Mouse (Mus musculus): ENCODE measurements around the gene Katnbl1. TPM values are rescaled to one million over a fixed set of nuclear protein-coding genes. Genes with fewer than 3 reads are reported as not detected.
"Not testable (repeated sequence)": the region's sequence is repeated elsewhere in the genome, so short reads cannot be mapped to it uniquely, and the experiment has no call there.

Gene Katnbl1
- total RNA-seq, 1 experiment from 2014 or later, result 12.3 TPM

GRCm38 (mm10) chr2:112392689-112393088 lies 13.7 kb downstream of the Katnbl1 start:
- DNase-seq, result no peak

GRCm38 (mm10) chr2:112393958-112394357 lies 14.9 kb downstream of the Katnbl1 start:
- no peak for DNase-seq

GRCm38 (mm10) chr2:112396649-112397048 lies 17.6 kb downstream of the Katnbl1 start:
- no peak for DNase-seq

DNA sequence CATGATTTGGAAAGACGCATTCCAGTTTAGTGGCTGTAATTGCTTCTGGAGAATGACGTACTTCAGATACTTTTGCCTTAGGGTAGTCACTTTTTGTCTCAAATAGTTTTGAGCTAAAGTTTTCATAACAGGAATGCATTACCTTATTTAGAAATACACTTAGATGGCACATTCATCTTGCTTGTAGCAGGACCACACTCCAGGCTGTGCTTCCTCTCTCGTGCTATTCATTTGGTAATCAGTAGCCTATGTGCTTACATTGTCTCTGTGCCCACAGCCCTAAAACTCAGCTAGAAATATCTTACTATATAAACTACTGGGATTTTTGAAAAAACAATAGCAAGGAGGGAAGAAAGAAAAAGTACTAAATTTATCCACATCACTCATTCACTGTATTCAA lies 28.0 kb downstream of the Katnbl1 start:
- no peak for DNase-seq

DNA sequence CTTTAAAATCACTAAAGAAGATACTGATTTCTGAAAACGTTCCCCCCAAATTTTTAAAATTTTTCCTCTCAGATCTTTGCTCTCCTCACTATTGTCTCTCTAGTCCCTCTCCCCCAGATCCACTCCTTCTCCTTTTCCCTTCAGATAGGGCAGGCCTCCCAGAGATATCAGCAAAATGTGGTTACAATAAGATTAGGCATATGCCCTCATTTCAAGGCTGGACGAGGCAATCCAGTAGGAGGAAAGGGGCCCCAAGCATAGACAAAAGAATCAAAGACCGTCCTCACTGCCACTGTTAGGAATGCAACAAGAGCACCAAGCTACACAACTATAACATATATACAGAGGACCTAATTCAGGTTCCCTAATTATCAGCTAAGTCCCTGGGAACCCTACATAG lies 46.3 kb downstream of the Katnbl1 start:
- DNase-seq, result no peak

DNA sequence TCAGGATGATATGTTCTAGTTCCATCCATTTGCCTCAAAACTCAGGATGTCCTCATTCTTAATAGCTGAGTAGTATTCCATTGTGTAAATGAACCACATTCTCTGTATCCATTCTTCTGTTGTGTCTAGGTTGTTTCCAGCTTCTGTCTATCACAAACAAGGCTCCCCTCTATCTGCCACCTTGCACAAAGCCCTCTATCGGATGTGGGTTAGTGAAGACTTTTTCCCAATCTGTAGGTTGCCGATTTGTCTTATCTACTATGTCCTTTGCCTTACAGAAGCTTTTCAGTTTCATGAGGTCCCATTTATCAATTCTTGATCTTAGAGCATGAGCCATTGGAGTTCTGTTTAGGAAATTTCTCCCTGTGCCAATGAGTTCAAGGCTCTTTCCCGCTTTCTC lies 49.5 kb downstream of the Katnbl1 start:
- not testable (repeated sequence) for DNase-seq

GRCm38 (mm10) chr2:112429665-112430064 lies 50.7 kb downstream of the Katnbl1 start:
- no peak for DNase-seq

DNA sequence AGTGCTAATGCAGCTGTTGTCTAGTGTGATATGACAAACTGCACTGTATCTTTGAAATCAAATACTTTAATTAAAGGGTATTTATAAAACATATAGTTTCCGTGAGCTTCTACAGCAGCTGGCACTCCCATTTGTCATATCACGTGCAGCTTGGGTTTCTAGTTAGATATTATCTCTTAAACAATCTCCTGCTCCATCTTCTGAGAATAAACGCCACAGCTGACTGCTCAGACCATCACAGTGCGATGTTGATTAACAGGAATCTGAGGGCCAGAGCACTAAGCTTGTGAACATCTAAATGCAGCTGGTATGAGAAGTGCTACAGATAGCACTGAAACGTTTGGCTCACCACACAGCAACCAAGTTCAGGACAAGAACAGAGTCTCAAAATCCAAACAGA lies 51.4 kb downstream of the Katnbl1 start:
- no peak for DNase-seq

DNA sequence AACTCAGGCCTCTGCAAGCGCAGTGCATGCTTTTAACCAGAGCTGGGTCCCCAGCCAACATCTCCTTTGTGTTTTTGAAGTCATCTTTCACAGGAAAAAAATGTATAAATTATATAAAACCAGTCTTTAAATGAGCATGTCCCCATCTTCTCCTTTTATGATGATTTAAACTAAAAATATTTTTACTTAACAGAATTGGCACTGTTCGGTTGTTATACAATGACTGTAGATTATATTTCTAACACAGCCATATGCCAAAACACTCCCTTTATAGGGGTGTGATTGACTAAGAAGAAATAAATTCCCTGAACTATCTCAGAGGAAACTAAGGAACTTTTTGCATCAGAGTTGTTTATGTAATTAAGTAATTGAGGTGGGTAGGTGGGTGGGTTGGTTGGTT lies 53.5 kb downstream of the Katnbl1 start:
- no peak for DNase-seq

GRCm38 (mm10) chr2:112433359-112433758 lies 54.3 kb downstream of the Katnbl1 start:
- DNase-seq, result no peak

DNA sequence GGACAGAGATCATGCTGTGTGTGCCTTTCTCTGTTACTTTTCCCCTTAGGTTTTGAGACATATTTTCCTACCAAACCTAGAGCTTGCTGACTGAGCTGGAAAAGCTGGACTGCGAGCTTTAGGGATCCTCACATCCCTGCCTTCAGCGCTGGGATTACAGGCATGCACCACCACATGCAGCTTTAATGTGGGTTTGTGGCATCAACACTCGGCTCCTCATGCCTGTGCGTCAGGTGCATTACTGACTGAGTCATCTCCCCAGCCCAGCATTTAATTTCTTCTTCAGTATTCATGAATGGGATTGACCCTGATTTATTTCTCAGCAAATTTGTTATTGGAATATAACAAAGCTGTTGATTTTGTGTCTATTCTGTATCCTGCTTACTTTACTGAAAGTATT lies 57.3 kb downstream of the Katnbl1 start:
- no peak for DNase-seq

DNA sequence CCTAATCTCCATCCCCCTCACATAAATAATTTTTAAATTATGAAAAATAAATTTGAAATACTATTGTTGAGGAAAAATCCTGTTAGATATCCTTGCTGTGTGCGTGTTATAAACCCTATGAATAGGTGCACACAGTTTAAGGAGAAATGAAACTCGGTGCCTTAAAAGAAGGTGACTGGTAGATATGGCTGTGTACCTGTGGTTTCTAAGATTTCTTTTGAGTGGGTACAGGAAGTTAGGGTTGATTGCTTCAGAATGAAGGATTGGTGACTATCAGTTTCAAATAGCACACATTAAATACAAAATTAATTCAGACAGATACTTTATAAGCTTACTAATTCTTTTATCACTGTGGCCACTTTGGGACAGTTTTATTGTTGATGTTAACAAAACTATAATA lies 58.6 kb downstream of the Katnbl1 start:
- no peak for DNase-seq

DNA sequence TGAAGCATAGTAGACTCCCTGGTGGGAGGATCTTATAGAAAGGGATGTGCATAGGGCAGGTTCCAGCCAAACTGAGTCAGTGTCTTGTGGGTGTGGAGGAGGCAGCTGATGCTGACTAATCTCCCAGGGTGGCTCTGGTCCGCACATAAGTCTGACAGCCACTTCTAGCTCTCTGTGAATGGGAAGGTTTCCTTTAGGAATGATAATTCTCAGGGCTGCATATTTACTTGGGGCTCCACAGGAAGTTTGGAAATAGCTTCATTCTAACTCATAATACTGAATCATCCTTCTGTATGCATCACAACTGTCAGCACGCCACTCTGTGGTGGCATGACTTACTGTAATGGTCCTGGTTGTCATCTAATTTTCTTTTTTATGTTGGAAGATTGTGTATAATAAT lies 64.5 kb downstream of the Katnbl1 start:
- no peak for DNase-seq

DNA sequence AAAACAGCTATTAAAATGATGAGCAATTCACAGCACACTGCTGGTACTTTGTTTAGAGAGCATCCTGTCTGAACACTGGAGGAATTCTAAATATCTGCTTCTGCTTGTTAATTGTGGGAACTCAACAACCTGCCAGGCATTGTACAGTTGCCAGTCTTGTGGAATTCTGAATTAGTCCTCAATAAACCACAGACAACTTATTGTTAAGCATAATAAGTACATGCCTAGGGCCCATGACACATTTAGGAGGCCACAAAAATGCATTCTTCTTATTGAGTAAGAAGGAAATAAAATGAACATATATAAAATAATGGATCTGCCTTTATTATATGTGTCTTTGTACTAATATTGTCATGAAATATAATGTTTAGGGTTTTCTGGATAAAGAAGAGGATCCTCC lies 66.5 kb downstream of the Katnbl1 start:
- no peak for DNase-seq

- DNase-seq, result not testable (repeated sequence)
Measured at GRCm38 (mm10) chr2:112448046-112448445, 69.0 kb downstream of the Katnbl1 start.

DNA sequence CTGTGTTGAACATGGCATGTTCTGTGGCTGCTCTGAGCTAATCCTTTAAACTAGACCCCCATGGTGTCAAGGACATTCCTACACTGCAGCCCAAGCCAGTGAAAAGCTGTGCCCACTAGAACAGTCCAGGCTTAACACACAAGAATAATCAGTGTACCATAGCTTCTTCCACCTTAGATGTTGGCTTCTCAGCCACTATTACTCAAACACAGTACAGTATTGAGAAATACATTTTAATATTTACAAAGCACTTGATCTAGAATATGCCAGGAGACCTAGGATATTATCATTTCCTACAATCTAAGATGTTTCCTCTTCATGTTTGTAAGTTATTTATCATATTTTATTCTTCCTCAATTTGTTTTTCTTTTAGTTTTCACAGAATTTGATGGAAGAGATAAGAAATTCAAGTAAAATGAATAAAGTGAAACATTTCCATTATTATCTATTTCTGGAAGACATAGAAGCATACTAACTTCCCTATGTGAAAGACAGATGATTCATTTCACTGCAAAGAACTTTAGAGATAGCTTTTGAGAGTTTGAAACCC lies 69.6 kb downstream of the Katnbl1 start:
- DNase-seq, result no peak

DNA sequence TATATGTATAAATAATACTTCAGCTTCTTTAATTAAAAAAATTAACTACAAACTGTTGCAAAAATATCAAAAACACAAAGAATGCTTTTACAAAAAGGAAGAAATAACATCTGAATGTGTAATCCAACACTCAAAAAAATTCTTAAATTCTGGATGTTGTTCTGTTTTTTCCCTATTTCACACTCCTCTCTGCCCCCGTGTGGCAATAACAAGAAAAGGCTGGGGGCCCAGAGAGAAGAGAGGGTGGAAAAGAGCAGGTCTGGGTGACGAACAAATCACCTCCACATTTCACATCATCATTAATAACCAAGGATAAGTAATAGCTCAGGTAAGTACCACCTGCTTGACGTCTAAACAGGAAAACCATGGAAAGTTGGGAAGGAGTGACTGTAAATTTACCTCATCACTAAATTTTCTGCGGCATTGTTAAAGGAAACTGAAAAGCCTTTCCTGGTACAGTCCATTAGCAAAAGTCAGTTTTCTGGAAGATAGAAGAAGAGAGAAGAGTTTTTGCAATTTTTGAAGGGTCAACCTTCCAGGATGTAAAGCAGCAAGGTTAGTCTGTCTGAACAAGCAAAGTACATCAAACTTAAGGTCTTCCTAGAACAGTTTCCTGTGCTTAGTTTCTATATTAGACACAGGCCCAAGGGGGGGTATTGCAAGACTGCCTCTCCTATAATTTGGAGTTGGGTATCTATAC lies 70.7 kb downstream of the Katnbl1 start:
- peak; percentile 45 for DNase-seq

GRCm38 (mm10) chr2:112452513-112452912 lies 73.5 kb downstream of the Katnbl1 start:
- DNase-seq, result not testable (repeated sequence)

- no peak for DNase-seq
Measured at GRCm38 (mm10) chr2:112454125-112454861, 75.3 kb downstream of the Katnbl1 start.

DNA sequence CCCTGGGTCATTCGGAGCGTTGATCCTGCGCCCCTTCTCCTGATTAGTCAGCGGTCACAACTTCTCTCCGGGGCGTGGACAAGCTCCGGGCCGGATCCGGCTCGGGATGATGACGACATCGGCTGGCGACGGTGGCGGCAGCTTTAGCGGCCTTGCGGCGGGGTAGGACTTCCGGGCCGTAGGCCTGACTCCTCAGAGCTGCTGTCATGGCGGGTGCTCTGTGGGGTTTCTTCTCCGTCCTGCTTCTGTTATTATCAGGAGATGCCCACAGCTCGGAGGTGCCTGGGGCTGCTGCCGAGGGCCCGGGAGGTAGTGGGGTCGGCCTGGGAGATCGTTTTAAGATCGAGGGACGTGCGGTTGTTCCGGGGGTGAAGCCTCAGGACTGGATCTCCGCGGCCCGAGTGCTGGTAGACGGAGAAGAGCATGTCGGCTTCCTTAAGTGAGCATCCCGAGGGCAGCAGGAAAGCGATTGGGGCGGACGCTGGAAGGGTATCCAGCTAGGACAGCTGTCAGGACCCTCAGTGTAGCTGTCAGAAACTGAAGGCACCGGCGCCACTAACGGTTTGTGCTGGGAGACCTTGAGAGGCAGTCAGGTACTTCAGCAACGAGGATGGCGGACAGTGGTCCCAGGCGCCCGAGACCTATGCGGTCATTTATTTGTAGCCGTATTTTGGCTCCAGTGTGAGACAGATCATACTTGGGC lies 76.0 kb downstream of the Katnbl1 start, which contains the start of gene Emc7:
TSS of gene Emc7 (plus strand) at position 136 of the 703 bp plus-strand sequence.
- DNase-seq, result peak; percentile 100

DNA sequence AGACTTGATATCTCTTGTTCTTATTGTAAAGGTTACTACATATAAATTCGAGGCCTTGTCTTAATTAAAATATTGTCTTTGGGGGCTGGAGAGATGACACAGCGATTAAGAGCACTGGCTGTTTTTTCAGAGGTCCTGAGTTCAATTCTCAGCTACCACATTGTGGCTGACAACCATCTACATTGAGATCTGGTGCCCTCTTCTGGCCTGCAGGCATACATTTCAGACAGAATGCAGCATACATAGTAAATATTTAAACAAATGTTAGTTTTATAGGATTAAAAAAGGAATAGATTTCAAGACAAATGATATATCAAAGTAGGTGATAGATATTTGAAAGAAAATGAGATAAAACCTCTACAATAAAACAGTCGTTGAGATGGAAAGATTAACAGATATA lies 81.5 kb downstream of the Katnbl1 start:
- no peak for DNase-seq
